Mouse (Mus musculus) lung, adult 2 months (tissue): ENCODE data around the gene Limk2.

Experiments used
- CTCF ChIP-seq: fragments of 200-500 bp; IDR thresholded peaks from 2 replicates; pipeline ENCODE4 v1.5.1; 2011; ENCODE audit warnings: mild to moderate bottlenecking, low read length, control low read depth; ENCODE audit not compliant: insufficient read depth
- POLR2A ChIP-seq: fragments of 200-500 bp; IDR thresholded peaks from 2 replicates; pipeline ENCODE4 v1.6.1; 2011; ENCODE audit warnings: low read depth, mild to moderate bottlenecking, control low read depth, low read length, borderline replicate concordance; ENCODE audit errors: extremely low read depth

DNA sequence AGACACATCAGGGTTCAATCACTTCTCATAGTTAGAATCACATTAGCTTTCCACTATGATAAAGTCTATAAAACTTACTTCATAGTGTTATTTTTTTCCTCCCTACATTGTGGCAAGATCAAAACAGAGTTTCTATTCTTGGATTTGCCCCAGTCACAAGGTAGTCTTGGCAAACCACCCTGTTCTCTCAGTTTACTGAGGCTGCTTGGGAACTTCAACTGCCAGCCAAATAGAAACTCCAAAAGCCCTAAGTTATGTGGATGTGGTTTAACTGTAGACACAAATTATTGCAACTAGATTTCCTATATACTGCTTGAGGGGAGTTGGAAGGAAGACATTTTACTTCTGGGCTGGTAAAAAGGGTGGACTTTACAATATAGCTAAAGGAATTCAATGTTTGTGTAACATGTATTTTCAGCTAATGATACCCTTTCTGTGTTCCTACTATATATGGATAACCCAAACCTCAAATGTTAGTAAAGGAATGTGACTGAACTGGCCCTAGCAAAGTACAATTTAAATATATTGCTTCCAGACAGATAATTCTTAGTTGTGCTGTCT lies 79.0 kb downstream of the Limk2 start, which contains the start of gene Pik3ip1:
- TF ChIP-seq CTCF (no peak), POLR2A (no peak)
